Mouse (Mus musculus): ENCODE measurements around the gene Sf3a1. TPM values are rescaled to one million over a fixed set of nuclear protein-coding genes. Genes with fewer than 3 reads are reported as not detected.

Gene Sf3a1
- polyA plus RNA-seq, 2 experiments from 2014 or later: 49.6 to 53.0 TPM

- ATAC-seq: no peak
These were observed 27.2 kb downstream of the Sf3a1 start for GRCm38 (mm10) chr11:4187318-4187700.

GRCm38 (mm10) chr11:4189182-4189581 lies 29.0 kb downstream of the Sf3a1 start:
- no peak for ATAC-seq

GRCm38 (mm10) chr11:4190677-4191076 lies 30.5 kb downstream of the Sf3a1 start:
- no peak for ATAC-seq

- ATAC-seq: no peak
These were observed 32.6 kb downstream of the Sf3a1 start for GRCm38 (mm10) chr11:4192757-4193156.

- no peak for ATAC-seq
These were observed 33.3 kb downstream of the Sf3a1 start for GRCm38 (mm10) chr11:4193420-4193819.

- ATAC-seq: peak; percentile 82
These were observed 35.5 kb downstream of the Sf3a1 start for GRCm38 (mm10) chr11:4195597-4196031.

GRCm38 (mm10) chr11:4196636-4197035 lies 36.5 kb downstream of the Sf3a1 start:
- no peak for ATAC-seq

- no peak for ATAC-seq
These were observed 37.5 kb downstream of the Sf3a1 start for GRCm38 (mm10) chr11:4197691-4198090.

GRCm38 (mm10) chr11:4201981-4202700 lies 42.0 kb downstream of the Sf3a1 start:
- no peak for ATAC-seq

GRCm38 (mm10) chr11:4202995-4203704 lies 43.0 kb downstream of the Sf3a1 start:
- peak; percentile 60 for ATAC-seq

- ATAC-seq: peak; percentile 47
These were observed 43.5 kb downstream of the Sf3a1 start for GRCm38 (mm10) chr11:4203705-4204074.

GRCm38 (mm10) chr11:4205097-4205655 lies 45.0 kb downstream of the Sf3a1 start:
- ATAC-seq: no peak

GRCm38 (mm10) chr11:4205951-4206350 lies 45.8 kb downstream of the Sf3a1 start:
- ATAC-seq: peak; percentile 26

GRCm38 (mm10) chr11:4206563-4206962 lies 46.4 kb downstream of the Sf3a1 start:
- ATAC-seq: peak; percentile 60

- ATAC-seq: no peak
These were observed 47.5 kb downstream of the Sf3a1 start for GRCm38 (mm10) chr11:4207655-4208054.

- ATAC-seq: no peak
These were observed 49.4 kb downstream of the Sf3a1 start for GRCm38 (mm10) chr11:4209556-4209955.

GRCm38 (mm10) chr11:4210786-4211185 lies 50.6 kb downstream of the Sf3a1 start:
- ATAC-seq: no peak

GRCm38 (mm10) chr11:4213107-4213506 lies 53.0 kb downstream of the Sf3a1 start:
- no peak for ATAC-seq

GRCm38 (mm10) chr11:4214572-4214971 lies 54.4 kb downstream of the Sf3a1 start:
- no peak for ATAC-seq

GRCm38 (mm10) chr11:4215061-4215460 lies 54.9 kb downstream of the Sf3a1 start:
- no peak for ATAC-seq

- ATAC-seq: no peak
These were observed 56.3 kb downstream of the Sf3a1 start for GRCm38 (mm10) chr11:4216248-4217000.

GRCm38 (mm10) chr11:4217914-4218629 lies 57.9 kb downstream of the Sf3a1 start, which contains the start of gene Castor1:
Gene Castor1 (plus strand): TSS chr11:4218225.
- peak; percentile 91 for ATAC-seq

Data from activated CD4-positive, CD25-positive, alpha-beta regulatory T cell, adult 4 months (primary cell).